Mouse (Mus musculus) forelimb bud, embryonic 11.5 days (tissue): ENCODE data around the gene Uba1y.
"Not testable (repeated sequence)": the region's sequence is repeated elsewhere in the genome, so short reads cannot be mapped to it uniquely, and the experiment has no call there.

ENCODE experiments used
- DNase-seq: peaks from one replicate; pipeline ENCODE4 v3.0.0-alpha.2; 2012; ENCODE audit warnings: low read depth, low spot score

Uba1y gene

GRCm38 (mm10) chrY:818396-818795, at the start of gene Uba1y:
TSS of gene Uba1y (plus strand) at chrY:818649.
- no peak for DNase-seq

- DNase-seq: not testable (repeated sequence)
Measured at GRCm38 (mm10) chrY:797309-797708, 21.1 kb upstream of the Uba1y start, which contains the start of gene Zfy1. TSS of gene Zfy1 (minus strand) at chrY:797409.

- DNase-seq: peak; percentile 55
Measured at GRCm38 (mm10) chrY:808991-809661, 9.3 kb upstream of the Uba1y start.

- DNase-seq: no peak
Measured at GRCm38 (mm10) chrY:872404-872803, 54.0 kb downstream of the Uba1y start.

- DNase-seq: peak; percentile 7
Measured at GRCm38 (mm10) chrY:872855-873549, 54.6 kb downstream of the Uba1y start.
